14 mouse cellular contexts compared by ENCODE assay signal in the genomic region with DNA sequence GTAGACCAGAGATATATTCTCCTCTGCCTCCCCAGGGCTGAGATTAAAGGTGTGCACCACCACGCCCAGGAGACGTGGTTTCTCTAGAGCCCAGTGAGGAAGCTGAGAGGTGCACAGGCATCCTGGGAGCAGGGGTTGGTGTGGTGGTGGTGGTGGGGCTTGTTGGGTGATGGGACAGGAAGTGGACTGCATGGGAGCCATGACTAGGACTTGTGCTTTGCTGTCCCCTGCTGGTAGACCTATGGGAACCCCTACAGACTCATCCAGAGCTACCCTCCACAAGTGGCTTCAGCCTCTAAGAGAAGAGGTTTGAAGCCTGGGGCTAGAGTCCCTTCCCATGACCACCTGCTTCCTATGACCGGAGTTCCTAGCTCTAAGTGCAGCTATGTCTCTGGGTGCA. TPM values are rescaled to one million over a fixed set of nuclear protein-coding genes. Genes with fewer than 3 reads are reported as not detected.
DNase-seq lines count a peak whose midpoint lies in the region; ATAC-seq and TF ChIP-seq lines count a peak whose summit lies in the region.
"Had no signal": no experiment of that assay in that cellular context is flagged by ENCODE, and none has a peak within 500 bp of the region (broad histone marks: within the 10 kb centered on the region; RNA-seq: fewer than 3 reads in every experiment).

No protein-coding gene starts in this region.

- H3K4me1 ChIP-seq in kidney, postnatal 0 days (replicated peaks; ENCODE audit: insufficient read depth, low read length): no peaks in the 10 kb centered on the region
- H3K4me1 ChIP-seq in kidney, embryonic 15.5 days: peaks cover 22% of the 10 kb centered on the region
- H3K4me1 ChIP-seq in forebrain, embryonic 15.5 days: 0 out of 2 replicates have a peak, but pooled peaks cover 6% of the 10 kb centered on the region
- H3K4me1 ChIP-seq: stomach, embryonic 15.5 days had no signal

- peak; percentile 15 for DNase-seq in kidney, postnatal 0 days (ENCODE audit: low spot score)
- DNase-seq in A20 (ENCODE audit: low read depth, low spot score): peak; percentile 64
- peak; percentile 72 for DNase-seq in T-cell, adult 2 months (ENCODE audit: low spot score)
- DNase-seq in naive thymus-derived CD4-positive, alpha-beta T cell, adult 2 months (ENCODE audit: low read depth): peak; percentile 73
- DNase-seq in gastrocnemius, adult 8-10 months (ENCODE audit: low spot score in 2 of 2): no peak
- no peak for DNase-seq in c-Kit-positive CD71-positive TER-119-positive erythroid progenitor cells, embryonic 14.5 days (ENCODE audit: low spot score)
- DNase-seq: adrenal gland, postnatal 36 days; gastrocnemius, postnatal 25 days; liver, embryonic 13.5 days had no signal

- H3K4me3 ChIP-seq in kidney, postnatal 0 days (replicated peaks; ENCODE audit: low read depth, low read length): no peak overlapping the region
- no peak overlapping the region for H3K4me3 ChIP-seq in kidney, embryonic 15.5 days (replicated peaks)
- H3K4me3 ChIP-seq in forebrain, embryonic 15.5 days: no peak overlapping the region
- H3K4me3 ChIP-seq: erythroblast, embryonic 14.5 days; hindbrain, embryonic 12.5 days; liver, embryonic 13.5 days; stomach, embryonic 15.5 days had no signal

- no peaks in the 10 kb centered on the region for H3K36me3 ChIP-seq in kidney, postnatal 0 days (ENCODE audit: insufficient read depth, low read length)
- no peaks in the 10 kb centered on the region for H3K36me3 ChIP-seq in kidney, embryonic 15.5 days
- no peaks in the 10 kb centered on the region for H3K36me3 ChIP-seq in forebrain, embryonic 15.5 days
- H3K36me3 ChIP-seq: hindbrain, embryonic 12.5 days; liver, embryonic 13.5 days; stomach, embryonic 15.5 days had no signal

- no peak for ATAC-seq in kidney, postnatal 0 days (replicated peaks; ENCODE audit: low FRiP score, low read depth)
- ATAC-seq in kidney, embryonic 15.5 days (replicated peaks; ENCODE audit: low FRiP score): no peak
- ATAC-seq in forebrain, embryonic 15.5 days (replicated peaks): no peak

- H3K27me3 ChIP-seq in kidney, postnatal 0 days (ENCODE audit: insufficient read depth, low read length): no peaks in the 10 kb centered on the region
- H3K27me3 ChIP-seq in kidney, embryonic 15.5 days: no peaks in the 10 kb centered on the region
- H3K27me3 ChIP-seq in forebrain, embryonic 15.5 days: no peaks in the 10 kb centered on the region
- H3K27me3 ChIP-seq: hindbrain, embryonic 12.5 days; liver, embryonic 13.5 days; stomach, embryonic 15.5 days had no signal

- 90% methylated on average over 3 of the region's 3 CpGs for WGBS in kidney, postnatal 0 days
- WGBS in kidney, embryonic 15.5 days: 90% methylated on average over 3 of the region's 3 CpGs
- 99% methylated on average over 3 of the region's 3 CpGs for WGBS in forebrain, embryonic 15.5 days

- no peak overlapping the region for H3K4me2 ChIP-seq in kidney, postnatal 0 days (ENCODE audit: low read length)
- no peak overlapping the region for H3K4me2 ChIP-seq in kidney, embryonic 15.5 days
- no peak overlapping the region for H3K4me2 ChIP-seq in forebrain, embryonic 15.5 days (replicated peaks)
- H3K4me2 ChIP-seq: hindbrain, embryonic 12.5 days; liver, embryonic 13.5 days; stomach, embryonic 15.5 days had no signal

- no peaks in the 10 kb centered on the region for H3K9me3 ChIP-seq in kidney, postnatal 0 days (replicated peaks; ENCODE audit: low read length)
- H3K9me3 ChIP-seq in kidney, embryonic 15.5 days (replicated peaks): no peaks in the 10 kb centered on the region
- H3K9me3 ChIP-seq in forebrain, embryonic 15.5 days: no peaks in the 10 kb centered on the region
- H3K9me3 ChIP-seq: hindbrain, embryonic 12.5 days; liver, embryonic 13.5 days; stomach, embryonic 15.5 days had no signal

- TF ChIP-seq CTCF in kidney, postnatal 0 days (IDR thresholded peaks at IDR 0.05; ENCODE audit: low read depth): peak; percentile 49

- no peak overlapping the region for H3K9ac ChIP-seq in kidney, postnatal 0 days (ENCODE audit: low read depth, low read length)
- no peak overlapping the region for H3K9ac ChIP-seq in kidney, embryonic 15.5 days
- no peak overlapping the region for H3K9ac ChIP-seq in forebrain, embryonic 15.5 days (replicated peaks)
- H3K9ac ChIP-seq: hindbrain, embryonic 12.5 days; liver, embryonic 13.5 days; stomach, embryonic 15.5 days had no signal

- no peak overlapping the region for H3K27ac ChIP-seq in kidney, postnatal 0 days
- no peak overlapping the region for H3K27ac ChIP-seq in kidney, embryonic 15.5 days
- no peak overlapping the region for H3K27ac ChIP-seq in forebrain, embryonic 15.5 days (replicated peaks)
- H3K27ac ChIP-seq: hindbrain, embryonic 12.5 days; liver, embryonic 13.5 days; stomach, embryonic 15.5 days had no signal

RNA-seq across cellular contexts. Expression of a gene that starts 28.1 kb away (rescaled TPM):
- 28.1 and 48.8 TPM in 2 replicates for polyA plus RNA-seq in kidney, postnatal 0 days (2015; fragmentation: Nextera tagmentation; extraction: Ambion mirVana)
- 15.9 and 16.1 TPM in 2 replicates for polyA plus RNA-seq in kidney, embryonic 15.5 days (2015; fragmentation: Nextera tagmentation; extraction: Ambion mirVana)
- 10 to 100 TPM; 21.4 to 30.8 (median 24.5) TPM for total RNA-seq in gastrocnemius, adult 8-10 months (2022)
- polyA plus RNA-seq in forebrain, embryonic 15.5 days (2015; fragmentation: Nextera tagmentation; extraction: Ambion mirVana): 26.3 and 65.4 TPM in 2 replicates

Comparison
In these comparisons a context has a peak if more than half of its experiments do, and no peak if none do; other contexts are left out.
1. DNase-seq: peak in kidney, postnatal 0 days (single experiment), A20 (single experiment), T-cell, adult 2 months (single experiment) and naive thymus-derived CD4-positive, alpha-beta T cell, adult 2 months (single experiment); none in gastrocnemius, adult 8-10 months (0 of 2) and c-Kit-positive CD71-positive TER-119-positive erythroid progenitor cells, embryonic 14.5 days (single experiment).